Mouse (Mus musculus): Measurements from ENCODE around the gene Fam161b.

Fam161b gene

DNA sequence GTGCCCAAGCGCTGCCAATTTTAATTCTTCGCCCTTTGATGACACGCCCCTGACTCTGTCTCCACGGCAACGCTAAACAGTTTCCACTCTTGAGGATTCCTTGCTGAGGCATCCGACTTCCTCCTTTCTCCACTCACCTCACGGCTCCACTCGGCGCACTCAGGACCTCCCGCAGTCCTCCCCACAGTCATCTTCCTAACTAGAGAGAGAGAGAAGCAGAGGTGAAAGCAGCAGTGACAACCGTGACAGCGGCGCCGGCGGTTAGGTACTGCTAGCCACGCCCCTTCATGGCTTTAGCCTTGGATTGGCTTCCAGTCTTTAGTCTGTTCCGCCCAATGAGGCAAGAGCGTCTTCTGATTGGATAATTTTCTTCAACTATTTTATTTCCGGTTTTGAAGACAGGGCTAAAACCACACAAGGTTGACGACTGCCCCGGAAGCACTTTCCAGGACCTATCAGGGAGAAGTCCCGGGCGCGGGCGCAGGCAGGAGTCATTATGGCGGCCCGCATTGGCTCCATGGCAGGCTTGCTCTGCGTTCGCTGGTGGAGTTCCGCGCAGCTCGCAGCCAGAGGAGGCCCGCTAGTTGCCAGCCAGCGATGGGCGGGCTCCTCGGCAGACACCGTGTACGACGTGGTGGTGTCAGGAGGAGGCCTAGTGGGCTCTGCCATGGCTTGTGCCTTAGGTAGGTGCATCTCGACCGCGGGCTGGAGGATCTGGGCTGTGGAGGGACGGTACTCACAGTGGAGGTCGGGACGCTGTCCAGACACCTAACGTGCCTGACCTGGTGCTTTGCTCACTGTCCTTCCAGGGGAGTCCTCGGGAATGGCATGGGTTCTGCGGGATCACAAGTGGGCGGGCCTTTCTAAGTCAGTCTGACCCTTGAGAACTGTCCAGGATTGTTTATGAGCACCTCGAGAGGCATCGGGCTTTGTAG is at the start of gene Fam161b, which contains the start of gene Coq6:
Gene Fam161b, minus strand, starts transcription at position 279 of the 935 bp plus-strand sequence.
Gene Coq6, plus strand, starts transcription at position 103 of the 935 bp plus-strand sequence.
- peak; percentile 98 to 99 for DNase-seq (ENCODE audit: low spot score in 2 of 2)

DNA sequence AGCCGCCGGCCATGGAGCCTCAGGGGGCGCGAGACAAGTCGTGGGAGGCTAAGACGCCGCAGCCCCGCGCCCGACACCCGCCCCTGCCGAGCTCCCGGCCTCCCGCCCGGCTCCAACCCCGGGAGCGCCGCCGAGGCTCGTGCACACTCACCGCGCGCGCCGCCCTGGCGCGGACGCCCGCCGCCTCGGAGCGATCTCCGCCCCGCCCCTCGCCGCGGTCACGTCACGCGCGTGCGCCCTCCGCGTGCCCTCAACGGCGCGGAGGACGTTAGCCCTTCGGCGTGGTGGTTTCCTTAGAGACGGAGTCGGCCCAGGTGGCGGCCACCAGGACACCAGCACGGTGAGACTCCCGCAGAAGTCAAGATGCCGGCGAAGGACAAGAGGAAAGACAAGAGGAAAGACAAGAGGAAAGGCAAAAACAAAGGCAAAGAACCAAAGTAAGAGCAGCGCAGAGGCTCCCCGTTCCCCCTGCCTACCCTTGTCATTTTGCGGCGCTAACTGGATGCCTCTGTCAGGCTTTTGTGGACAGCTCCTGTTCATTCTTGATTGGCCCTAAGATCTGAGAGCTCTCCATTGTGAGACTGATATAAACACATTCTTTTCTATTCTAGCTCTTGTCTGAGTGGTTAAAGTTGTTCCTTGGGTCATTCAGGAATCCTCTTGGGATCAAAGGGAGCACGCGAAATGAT is 47.3 kb upstream of the Fam161b start, which contains the start of the genes Entpd5 and Bbof1:
Gene Entpd5, minus strand, starts transcription at position 211 of the 689 bp plus-strand sequence.
Gene Bbof1, plus strand, starts transcription at position 253 of the 689 bp plus-strand sequence.
- peak; percentile 93 to 94 for DNase-seq (ENCODE audit: low spot score in 2 of 2)

DNA sequence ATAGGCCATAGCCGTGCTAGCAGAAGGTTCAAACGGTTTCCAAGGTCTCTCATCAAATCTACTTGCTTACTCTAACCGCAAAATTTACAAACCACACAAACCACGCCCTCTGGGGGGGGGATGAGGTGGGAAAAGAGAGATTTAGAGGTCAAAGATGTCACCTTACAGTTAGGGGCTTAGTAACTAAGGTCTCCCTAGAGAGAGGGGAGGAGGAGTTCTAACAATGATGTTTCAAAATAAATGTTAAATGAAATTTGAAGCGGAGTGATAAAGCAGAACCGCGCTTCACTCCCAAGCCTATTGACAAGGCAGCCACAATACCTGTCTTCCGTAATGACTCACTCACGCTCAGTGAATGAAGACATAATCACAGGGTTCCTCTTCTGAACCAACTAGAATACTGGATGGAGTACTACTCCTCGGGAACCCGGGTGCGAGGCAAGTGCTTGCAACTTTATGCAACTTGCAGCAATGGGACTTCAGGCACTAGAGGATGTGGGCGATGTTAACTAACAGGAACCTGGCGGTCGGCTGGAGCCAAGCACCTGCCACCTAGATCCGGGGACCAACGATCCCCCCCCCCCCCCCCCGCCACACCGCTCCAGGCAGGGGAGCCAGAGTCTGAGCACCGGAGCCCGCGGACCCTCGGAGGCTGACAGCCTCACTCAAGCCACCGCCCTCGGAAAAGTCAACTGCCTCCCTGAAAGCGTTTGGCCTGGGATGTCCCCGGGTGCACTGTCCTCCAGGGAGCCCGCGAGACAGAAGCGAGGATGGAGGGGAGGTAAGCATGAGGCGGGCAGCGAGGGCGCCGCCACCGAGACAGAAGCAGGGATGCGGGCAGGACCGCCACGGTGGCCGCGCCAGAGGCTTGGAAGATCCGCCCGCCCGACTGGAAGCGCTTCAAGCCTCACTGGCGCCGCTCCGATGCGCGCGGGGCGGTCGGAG is 46.5 kb upstream of the Fam161b start:
- peak; percentile 32 to 46 for DNase-seq (ENCODE audit: low spot score in 2 of 2)

DNA sequence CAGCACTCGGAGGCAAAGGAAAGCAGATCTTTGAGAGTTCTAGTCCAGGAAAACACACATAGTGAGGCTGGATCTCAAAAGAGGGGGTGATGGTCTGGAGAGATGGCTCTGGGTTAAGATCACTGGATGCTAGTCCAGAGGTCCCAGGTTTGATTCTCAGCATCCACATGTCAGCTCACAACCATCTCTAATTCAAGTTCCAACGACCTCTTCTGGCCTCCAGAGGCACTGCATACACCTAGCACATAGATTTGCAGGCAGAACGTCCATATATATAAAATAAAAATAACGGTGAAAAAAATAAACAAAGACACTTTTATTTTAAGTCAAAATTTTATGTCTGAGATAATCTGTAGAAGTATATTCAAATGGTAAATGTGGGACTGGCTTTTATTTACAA is 45.6 kb upstream of the Fam161b start:
- DNase-seq (ENCODE audit: low spot score in 2 of 2): no peak

DNA sequence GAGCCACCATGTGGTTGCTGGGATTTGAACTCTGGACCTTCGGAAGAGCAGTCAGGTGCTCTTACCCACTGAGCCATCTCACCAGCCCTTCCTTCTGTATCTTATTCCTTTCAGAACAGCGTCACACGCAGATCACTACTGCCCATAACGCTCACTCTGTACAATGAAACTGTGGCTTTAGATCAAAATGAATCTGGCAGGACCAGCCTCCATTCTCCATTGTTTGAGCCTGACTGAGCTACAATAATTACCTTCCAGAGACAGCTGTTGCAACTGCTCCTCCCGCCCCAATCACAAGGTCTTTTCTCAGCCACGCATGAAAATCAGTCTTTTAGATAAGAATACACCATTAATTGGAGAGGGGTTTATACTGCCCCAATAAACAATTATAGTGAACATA is 42.9 kb upstream of the Fam161b start:
- no peak for DNase-seq (ENCODE audit: low spot score in 2 of 2)

DNA sequence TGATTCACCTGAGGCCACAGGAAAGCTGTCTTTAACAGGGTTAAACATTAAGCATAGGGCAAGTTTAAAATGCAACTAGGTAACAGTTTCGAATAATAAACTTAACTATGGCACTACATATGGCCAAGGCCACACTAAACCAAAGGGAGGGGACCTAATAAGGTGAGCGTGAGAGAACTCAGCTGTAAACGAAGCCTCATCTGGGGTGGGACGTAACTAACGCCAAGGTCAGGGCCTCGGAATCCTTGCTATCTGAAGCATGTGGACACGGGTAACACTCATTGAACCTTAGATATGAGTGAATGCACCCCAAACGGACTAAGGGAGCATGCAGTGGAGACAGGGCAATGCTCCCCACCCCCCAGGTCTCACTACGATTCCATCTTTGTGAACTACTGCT is 41.3 kb upstream of the Fam161b start:
- DNase-seq (ENCODE audit: low spot score in 2 of 2): no peak

DNA sequence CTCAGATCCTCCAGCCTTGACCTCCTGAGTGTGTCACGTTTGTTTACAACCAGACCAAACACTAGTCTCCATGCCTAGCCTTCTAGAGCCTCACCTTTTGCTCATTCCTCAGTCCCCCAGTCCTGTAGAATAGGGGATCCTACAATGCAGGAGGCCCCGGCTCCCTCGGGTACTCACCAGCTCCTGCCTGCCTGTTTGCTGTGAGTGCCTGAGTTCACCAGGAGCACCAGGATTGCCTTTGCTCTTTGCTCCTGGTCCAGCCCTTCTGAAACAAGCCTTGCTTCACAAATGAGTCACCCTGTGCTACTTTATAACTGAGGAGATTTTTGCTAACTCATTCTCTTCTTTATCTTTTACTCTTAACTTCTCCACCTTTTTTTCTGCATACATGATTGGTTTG is 39.0 kb upstream of the Fam161b start:
- DNase-seq (ENCODE audit: low spot score in 2 of 2): no peak

DNA sequence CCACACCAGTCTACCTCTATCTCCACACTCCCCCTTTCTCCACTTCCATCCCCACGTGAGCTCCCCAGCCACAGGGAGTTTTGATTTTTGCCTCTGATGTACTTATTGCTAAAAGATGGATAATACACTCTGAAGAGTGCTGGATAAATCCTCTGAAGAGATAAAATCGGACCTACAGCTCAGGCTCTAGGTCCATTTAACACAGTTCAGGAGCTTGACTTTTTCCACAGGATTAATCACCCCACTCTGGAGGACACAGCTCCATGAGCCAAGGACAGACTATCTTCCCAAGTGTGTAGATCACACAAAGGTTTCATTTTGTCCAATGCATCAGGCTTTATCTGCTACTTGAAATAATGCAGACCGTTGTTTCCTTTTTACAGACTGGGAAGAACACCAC is 38.4 kb upstream of the Fam161b start:
- no peak for DNase-seq (ENCODE audit: low spot score in 2 of 2)

DNA sequence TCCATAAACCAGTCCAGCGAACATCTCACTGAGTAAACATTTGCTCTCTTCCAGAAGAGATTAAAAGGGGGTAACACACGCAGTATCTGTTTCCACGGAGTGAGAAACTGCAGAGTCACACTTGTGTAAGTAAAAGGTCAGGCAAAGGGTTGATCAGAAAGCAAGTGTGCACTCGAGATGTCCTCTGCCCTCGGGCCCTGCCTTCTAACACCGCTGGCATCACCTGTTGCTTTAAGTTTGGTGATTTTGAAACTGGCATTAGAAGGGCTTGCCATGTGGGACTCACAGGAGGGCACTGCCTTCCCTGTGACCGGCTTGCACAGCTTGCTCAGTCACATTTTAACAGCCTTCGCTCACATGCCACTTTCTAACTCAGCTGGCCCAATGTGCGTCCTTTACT is 38.0 kb upstream of the Fam161b start:
- no peak for DNase-seq (ENCODE audit: low spot score in 2 of 2)

DNA sequence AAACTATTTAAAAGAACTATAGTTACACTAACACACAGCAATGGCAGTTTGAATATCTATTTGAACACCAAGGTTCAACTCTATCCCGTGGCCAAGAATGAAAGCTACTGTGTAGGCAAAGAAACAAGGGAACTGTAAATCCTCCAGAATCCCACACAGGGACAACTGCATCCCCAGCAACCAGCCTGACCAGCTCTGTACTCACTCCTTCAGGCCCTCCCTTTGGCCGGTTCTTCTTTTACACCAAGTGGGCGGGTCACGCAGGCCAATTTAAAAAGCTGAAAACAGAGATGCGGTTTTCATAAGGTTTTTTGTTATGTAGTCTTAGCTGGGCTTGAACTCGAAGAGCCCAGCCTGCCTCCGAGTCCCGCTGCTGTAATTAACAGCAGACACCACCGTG is 37.5 kb upstream of the Fam161b start:
- DNase-seq (ENCODE audit: low spot score in 2 of 2): no peak

DNA sequence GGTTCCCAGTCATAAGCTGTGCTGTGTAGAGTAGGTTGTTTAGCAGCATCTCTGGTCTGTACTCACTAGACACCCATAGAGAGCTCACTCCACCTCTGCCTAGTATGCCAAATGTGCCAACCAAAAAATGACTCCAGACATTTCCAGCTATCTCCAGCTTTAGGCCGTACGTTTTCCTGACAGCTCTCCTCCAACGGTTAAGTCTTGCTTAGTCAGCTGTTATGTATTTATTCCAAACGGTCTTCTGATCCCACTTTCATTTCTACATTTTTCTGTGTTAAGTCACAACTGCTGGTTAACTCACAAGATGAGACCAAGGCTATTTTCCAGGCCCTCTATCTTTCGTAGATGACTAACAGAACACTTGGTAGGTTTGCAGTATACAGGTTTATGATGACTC is 37.0 kb upstream of the Fam161b start:
- no peak for DNase-seq (ENCODE audit: low spot score in 2 of 2)

DNA sequence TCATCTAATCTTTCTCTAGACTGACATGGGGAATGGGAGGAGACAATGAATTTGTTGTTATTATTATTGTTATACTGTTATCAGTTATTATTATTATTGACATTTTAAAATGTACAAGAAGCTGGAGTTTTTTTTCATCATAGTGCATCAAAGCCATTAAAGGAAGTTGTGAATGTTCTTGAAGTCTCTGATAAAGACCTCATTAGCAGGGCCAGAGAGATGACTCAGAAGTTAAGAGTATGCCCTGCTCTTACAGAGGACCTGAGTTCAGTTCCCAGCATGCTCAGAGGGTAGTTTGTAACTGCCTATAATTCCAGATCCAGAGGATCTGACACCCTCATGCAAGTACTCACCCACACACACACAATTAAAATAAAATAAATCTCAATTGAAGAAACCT is 36.1 kb upstream of the Fam161b start:
- DNase-seq (ENCODE audit: low spot score in 2 of 2): no peak

DNA sequence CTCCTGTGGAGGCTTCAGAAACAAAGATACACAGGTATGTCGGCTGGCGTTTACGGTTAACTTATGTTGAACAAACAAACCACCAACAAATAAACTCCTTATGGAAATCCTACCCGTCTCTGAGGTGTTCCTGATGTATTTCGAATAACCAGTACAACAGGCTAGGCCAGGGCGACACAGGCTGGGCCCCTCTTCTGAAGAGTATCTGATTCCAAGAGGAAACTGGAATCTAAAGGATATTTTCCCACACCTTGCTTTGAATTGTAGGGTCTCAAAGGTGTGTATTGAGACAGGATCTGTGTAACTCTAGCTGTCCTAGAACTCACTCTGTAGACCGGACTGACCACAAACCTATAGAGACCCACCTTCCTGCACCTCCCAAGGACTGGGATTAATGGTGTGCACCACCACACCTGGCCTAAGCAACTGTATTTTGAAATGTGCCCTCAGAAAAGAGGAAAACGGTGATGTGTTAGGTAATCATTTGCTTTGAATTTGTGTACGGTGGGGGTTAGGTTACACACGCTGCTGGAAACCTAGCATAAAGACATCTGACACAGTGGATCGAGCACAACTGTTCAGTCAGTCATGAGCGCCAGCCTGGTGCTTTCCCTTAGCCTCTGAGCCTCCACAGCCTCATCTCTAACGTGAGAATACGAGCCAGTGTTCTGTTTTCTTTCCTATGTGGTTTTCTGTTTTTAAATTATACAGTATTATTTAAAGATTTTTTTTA is 35.5 kb upstream of the Fam161b start:
- no peak for DNase-seq (ENCODE audit: low spot score in 2 of 2)

DNA sequence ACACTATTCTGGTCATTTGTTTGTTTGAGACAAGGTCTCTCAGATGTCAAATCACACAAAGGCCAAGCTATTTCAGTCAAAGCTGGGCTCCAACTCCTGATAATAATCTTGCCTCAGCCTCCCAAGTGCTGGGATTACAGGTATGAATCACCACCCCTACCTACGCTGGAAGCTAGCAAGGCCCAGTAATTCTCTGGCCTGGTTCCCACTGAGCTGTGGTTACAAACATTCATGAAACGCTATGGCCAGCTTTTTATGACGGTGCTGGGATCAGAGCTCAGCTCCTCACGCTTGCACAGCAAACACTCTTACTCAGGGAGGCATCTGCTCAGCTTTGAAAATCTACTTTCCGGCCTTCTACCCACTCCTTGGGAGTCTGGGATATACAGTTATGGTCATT is 32.2 kb upstream of the Fam161b start:
- DNase-seq (ENCODE audit: low spot score in 2 of 2): no peak

DNA sequence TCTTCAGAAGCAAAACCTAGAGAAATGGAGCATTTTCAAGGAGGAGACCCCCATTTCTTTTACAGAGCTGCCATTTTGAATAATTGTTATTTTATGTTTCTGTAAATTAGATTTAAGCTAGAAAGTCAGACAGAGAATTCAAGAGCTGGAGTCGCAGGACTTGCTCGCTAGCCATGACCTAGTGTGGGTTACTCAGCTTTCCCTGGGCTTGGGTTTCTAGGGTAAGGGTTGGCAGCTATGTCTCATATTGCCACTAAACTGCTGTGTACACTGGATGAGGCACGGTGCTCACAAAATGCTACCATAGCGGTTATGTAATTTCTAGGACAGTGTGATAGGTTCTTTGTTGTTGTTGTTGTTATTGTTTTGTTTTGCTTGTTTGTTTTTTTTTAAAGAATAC is 31.0 kb upstream of the Fam161b start:
- no peak for DNase-seq (ENCODE audit: low spot score in 2 of 2)

DNA sequence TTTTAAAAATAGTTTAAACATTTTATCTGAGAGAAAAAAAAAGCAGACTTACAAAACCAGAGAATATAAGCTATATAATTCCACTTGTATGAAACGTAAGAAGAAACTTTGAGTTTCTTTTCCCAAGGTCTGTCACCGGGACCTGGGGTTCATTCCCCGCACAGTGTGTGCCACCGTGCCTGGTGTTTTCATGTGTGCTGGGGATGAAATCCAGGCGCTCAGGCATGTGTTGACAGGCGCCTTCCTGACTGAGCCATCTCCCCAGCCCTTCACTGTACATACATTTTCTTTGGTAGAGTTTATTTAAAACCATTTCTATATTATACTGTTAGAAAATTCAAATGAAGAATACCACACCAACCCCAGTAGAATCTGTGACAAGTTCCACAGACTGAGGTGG is 28.7 kb upstream of the Fam161b start:
- DNase-seq (ENCODE audit: low spot score in 2 of 2): no peak

DNA sequence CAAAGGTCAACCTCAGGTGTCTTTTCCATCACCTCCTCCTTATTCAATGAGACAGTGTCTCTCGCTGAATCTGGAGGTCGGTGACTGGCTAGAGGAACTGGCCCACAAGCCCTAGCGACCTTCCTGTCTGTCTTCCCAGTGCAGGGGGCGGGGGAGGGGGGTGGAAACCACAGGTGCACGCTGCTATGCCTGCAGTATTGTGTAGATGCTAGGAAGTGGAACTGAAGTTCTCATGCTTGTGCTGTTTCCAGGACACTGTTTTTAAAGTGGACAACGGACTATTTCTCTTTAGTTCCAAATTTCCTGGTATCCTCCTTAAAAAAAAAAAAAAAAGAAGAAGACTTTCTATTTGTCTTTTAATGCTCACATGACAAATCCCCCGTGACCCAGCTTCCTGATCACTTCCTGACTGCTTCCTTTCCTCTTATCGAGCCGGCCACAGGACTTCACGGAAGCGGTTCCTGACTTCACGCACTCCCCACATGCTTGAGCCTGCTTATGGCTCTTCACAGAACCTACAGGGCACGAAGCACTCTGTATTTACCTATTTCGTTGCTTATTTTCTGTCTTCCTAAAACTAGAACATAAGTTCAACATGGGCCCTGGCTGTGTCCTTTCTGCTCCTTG is 27.3 kb upstream of the Fam161b start:
- no peak for DNase-seq (ENCODE audit: low spot score in 2 of 2)

DNA sequence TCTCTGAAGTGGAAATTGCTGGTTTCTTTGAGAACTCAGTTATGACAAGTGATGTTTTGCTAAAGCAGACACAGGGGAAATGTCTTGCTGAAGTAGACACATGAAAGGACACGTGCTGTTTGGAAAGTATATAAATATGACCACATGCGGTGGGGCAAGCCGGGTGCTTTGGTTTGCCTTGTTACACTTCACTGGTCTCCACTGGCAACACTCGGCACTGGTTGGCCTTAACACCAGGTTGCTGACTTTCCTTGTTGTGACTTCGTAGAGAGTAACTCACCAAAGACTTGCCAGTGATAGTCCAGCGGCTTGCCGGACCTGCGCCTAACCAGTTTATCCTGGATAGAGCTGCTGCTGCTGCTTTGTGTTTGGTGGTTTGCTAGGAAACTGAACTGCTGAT is 26.5 kb upstream of the Fam161b start:
- no peak for DNase-seq (ENCODE audit: low spot score in 2 of 2)

DNA sequence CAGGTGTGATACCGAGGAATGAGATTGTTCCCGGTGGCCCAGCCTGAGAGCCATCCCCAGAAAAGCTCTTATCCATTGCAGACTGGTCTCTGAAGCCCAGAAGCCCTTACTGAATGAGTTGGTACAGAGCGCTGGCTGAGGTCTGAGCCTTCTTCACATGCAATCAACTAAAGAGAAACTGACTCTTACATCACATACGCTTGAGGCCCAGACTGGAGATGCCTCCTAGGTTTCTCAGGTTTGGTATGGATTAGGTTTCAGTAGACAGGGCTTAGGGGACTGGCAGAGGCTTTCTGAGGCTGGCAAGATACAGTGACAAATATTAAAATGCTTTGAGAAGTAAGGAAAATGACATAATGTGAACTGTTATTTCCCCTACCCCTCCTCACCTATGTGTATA is 23.8 kb upstream of the Fam161b start:
- no peak for DNase-seq (ENCODE audit: low spot score in 2 of 2)

DNA sequence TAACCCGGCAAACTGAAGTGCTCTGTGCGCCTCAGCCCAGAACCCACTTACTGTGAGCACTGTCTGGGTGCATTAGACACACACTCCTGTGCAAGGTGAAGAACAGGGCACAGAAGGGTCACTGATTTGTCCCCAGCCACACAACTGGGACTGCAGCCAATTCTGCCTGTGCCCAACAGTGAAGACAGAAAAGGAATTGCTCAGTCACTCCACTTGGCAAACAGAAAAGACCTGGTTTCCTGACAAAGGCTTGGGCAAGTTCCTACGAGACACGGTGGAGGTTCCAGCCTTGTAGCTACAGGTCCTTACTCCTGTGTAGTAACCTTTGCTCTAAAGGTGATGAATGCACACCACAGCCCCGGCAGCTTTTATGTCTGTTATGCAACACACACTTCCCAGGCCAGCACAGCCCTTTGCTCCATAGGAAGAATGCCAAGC is 23.0 kb upstream of the Fam161b start:
- peak in 1 of 2 experiments; percentile 38 for DNase-seq (ENCODE audit: low spot score in 2 of 2)

Data from right cerebral cortex, postnatal 10 days (tissue).